Mouse (Mus musculus) ES-E14 (cell line): ENCODE measurements around the gene Ube2e2.

Source experiments
- CHD2 ChIP-seq: IDR thresholded peaks from 2 replicates; pipeline ENCODE4 v1.6.1; 2014; ENCODE audit warnings: mild to moderate bottlenecking, low read depth, low read length, inconsistent platforms
- HCFC1 ChIP-seq: IDR thresholded peaks from 2 replicates; pipeline ENCODE4 v1.6.1; 2012; ENCODE audit warnings: low read length, inconsistent platforms, borderline replicate concordance; ENCODE audit not compliant: insufficient read depth
- MAFK ChIP-seq: IDR thresholded peaks from 2 replicates; pipeline ENCODE4 v1.6.1; 2014; ENCODE audit warnings: mild to moderate bottlenecking, low read depth, low read length, inconsistent platforms; ENCODE audit not compliant: insufficient read depth
- ZC3H11A ChIP-seq: IDR thresholded peaks from 2 replicates; pipeline ENCODE4 v1.6.1; 2012; ENCODE audit warnings: low read depth, mild to moderate bottlenecking, inconsistent platforms, low read length, borderline replicate concordance
- ZNF384 ChIP-seq: IDR thresholded peaks from 2 replicates; pipeline ENCODE4 v1.6.1; 2012; ENCODE audit warnings: low read depth, low read length, inconsistent platforms

- TF ChIP-seq ZNF384 (no peak), CHD2 (no peak), ZC3H11A (no peak), HCFC1 (no peak), MAFK (no peak)
Observed at GRCm38 (mm10) chr14:18530899-18531298, 363.2 kb downstream of the Ube2e2 start.
